Comparison of ENCODE assay signal across 9 mouse cellular contexts in the genomic region with DNA sequence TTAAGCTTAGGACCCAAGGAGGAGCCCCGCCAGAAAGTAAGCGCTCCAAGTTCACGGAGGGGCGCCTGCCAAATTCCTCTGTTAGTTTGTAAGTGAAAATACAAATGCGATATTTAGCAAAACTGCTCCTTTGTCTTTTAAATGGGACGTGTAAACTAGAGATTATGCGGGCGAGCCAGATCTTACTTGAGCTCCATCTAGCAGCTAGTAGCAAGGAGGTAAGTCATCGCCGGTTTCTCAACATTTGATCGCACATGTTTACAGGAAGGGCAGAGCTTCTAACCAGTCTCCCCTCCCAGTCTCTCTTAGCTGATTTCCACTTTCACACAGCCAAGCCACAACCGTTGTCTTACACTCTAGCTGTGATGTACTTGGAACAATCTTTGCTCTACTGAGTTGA. TPM values are rescaled to one million over a fixed set of nuclear protein-coding genes. Genes with fewer than 3 reads are reported as not detected.
DNase-seq lines count a peak whose midpoint lies in the region; ATAC-seq and TF ChIP-seq lines count a peak whose summit lies in the region.
"Had no signal": no experiment of that assay in that cellular context is flagged by ENCODE, and none has a peak within 500 bp of the region (broad histone marks: within the 10 kb centered on the region; RNA-seq: fewer than 3 reads in every experiment).

No protein-coding gene starts in this region.

- H3K4me3 ChIP-seq in megakaryocyte, embryonic 14.5 days (replicated peaks): peak overlapping the region; percentile 67
- peak overlapping the region; percentile 24 for H3K4me3 ChIP-seq in forebrain, postnatal 0 days (ENCODE audit: low read depth, low read length)
- H3K4me3 ChIP-seq in intestine, embryonic 16.5 days (ENCODE audit: low read length): 0 out of 2 replicates have a peak overlapping the region, but pooled peaks have one; percentile 9
- 0 out of 2 replicates have a peak overlapping the region, but pooled peaks have one; percentile 8 for H3K4me3 ChIP-seq in stomach, postnatal 0 days (ENCODE audit: low read depth, low read length)

- no peaks in the 10 kb centered on the region for H3K36me3 ChIP-seq in megakaryocyte, embryonic 14.5 days (replicated peaks; ENCODE audit: low read length)
- H3K36me3 ChIP-seq in forebrain, postnatal 0 days (ENCODE audit: insufficient read depth): no peaks in the 10 kb centered on the region
- H3K36me3 ChIP-seq in intestine, embryonic 16.5 days (ENCODE audit: control insufficient read depth, insufficient read depth, low read length): no peaks in the 10 kb centered on the region
- H3K36me3 ChIP-seq in stomach, postnatal 0 days (ENCODE audit: control insufficient read depth, insufficient read depth, low read length): no peaks in the 10 kb centered on the region

- H3K9me3 ChIP-seq in megakaryocyte, embryonic 14.5 days: no peaks in the 10 kb centered on the region
- H3K9me3 ChIP-seq in forebrain, postnatal 0 days (ENCODE audit: low read length): no peaks in the 10 kb centered on the region
- no peaks in the 10 kb centered on the region for H3K9me3 ChIP-seq in intestine, embryonic 16.5 days (ENCODE audit: control insufficient read depth, low read length)
- H3K9me3 ChIP-seq in stomach, postnatal 0 days (ENCODE audit: control insufficient read depth, low read length): no peaks in the 10 kb centered on the region

- no peak for ATAC-seq in megakaryocyte, adult 5-6 weeks (ENCODE audit: poor library complexity, severe bottlenecking)
- no peak for ATAC-seq in forebrain, postnatal 0 days
- no peak for ATAC-seq in intestine, embryonic 16.5 days
- ATAC-seq in stomach, postnatal 0 days (ENCODE audit: low FRiP score, low TSS enrichment): no peak
- no peak for ATAC-seq in inflammation-experienced regulatory T-cells, adult 6 months

- peaks cover 11% of the 10 kb centered on the region for H3K27me3 ChIP-seq in megakaryocyte, embryonic 14.5 days (replicated peaks)
- H3K27me3 ChIP-seq in forebrain, postnatal 0 days (ENCODE audit: insufficient read depth, low read length): 0 out of 2 replicates have a peak, but pooled peaks cover 6% of the 10 kb centered on the region
- peaks cover 11% of the 10 kb centered on the region; the same call in 1 of the 2 replicates for H3K27me3 ChIP-seq in intestine, embryonic 16.5 days (replicated peaks; ENCODE audit: control insufficient read depth, insufficient read depth, low read length)
- H3K27me3 ChIP-seq in stomach, postnatal 0 days (ENCODE audit: control insufficient read depth, insufficient read depth, low read length): no peaks in the 10 kb centered on the region

- TF ChIP-seq CTCF in forebrain, postnatal 0 days (IDR thresholded peaks at IDR 0.05; ENCODE audit: low read depth): no peak
- no peak for TF ChIP-seq CTCF in stomach, postnatal 0 days (IDR thresholded peaks at IDR 0.05; ENCODE audit: low read depth)

- no peak for TF ChIP-seq EP300 in stomach, postnatal 0 days (optimal IDR thresholded peaks at IDR 0.05)

- H3K4me2 ChIP-seq in forebrain, postnatal 0 days (ENCODE audit: low read depth): peak overlapping the region; percentile 45
- H3K4me2 ChIP-seq in intestine, embryonic 16.5 days (ENCODE audit: low read depth, low read length): peak overlapping the region; percentile 33; the same call in 1 of the 2 replicates
- H3K4me2 ChIP-seq in stomach, postnatal 0 days (replicated peaks; ENCODE audit: low read depth): 0 out of 2 replicates have a peak overlapping the region, but pooled peaks have one; percentile 5

- no peak overlapping the region for H3K27ac ChIP-seq in forebrain, postnatal 0 days (ENCODE audit: low read depth, low read length)
- no peak overlapping the region for H3K27ac ChIP-seq in intestine, embryonic 16.5 days (ENCODE audit: low read length)
- no peak overlapping the region for H3K27ac ChIP-seq in stomach, postnatal 0 days (replicated peaks)

- 3% methylated on average over 12 of the region's 12 CpGs for WGBS in forebrain, postnatal 0 days
- 5% methylated on average over 12 of the region's 12 CpGs for WGBS in intestine, embryonic 16.5 days
- 5% methylated on average over 12 of the region's 12 CpGs for WGBS in stomach, postnatal 0 days

- peak overlapping the region; percentile 33; the same call in 1 of the 2 replicates for H3K9ac ChIP-seq in forebrain, postnatal 0 days
- H3K9ac ChIP-seq in intestine, embryonic 16.5 days (ENCODE audit: low read depth, low read length): no peak overlapping the region
- H3K9ac ChIP-seq in stomach, postnatal 0 days (ENCODE audit: low read length): no peak overlapping the region

- peak; percentile 63 for DNase-seq in forebrain, postnatal 0 days
- DNase-seq in stomach, postnatal 0 days (ENCODE audit: low spot score): peak; percentile 13
- no peak for DNase-seq in ovary, postnatal 14 days (ENCODE audit: low spot score)
- no peak for DNase-seq in spleen, postnatal 4 days (ENCODE audit: low spot score in 2 of 2)
- DNase-seq: right cerebral cortex, postnatal 4 days had no signal

- peaks cover 12% of the 10 kb centered on the region for H3K4me1 ChIP-seq in megakaryocyte, embryonic 14.5 days
- no peaks in the 10 kb centered on the region for H3K4me1 ChIP-seq in forebrain, postnatal 0 days (ENCODE audit: insufficient read depth)
- H3K4me1 ChIP-seq in intestine, embryonic 16.5 days (ENCODE audit: control insufficient read depth, insufficient read depth, low read length): 0 out of 2 replicates have a peak, but pooled peaks cover 5% of the 10 kb centered on the region
- no peaks in the 10 kb centered on the region for H3K4me1 ChIP-seq in stomach, postnatal 0 days (replicated peaks; ENCODE audit: control insufficient read depth, insufficient read depth)

RNA-seq across cellular contexts. Expression of gene Cryz, which starts 25.7 kb away (rescaled TPM):
- 1.9 and 5.4 TPM in 2 replicates for polyA plus RNA-seq in megakaryocyte, embryonic 14.5 days (2012; ENCODE audit: insufficient read depth, low replicate concordance)
- total RNA-seq in megakaryocyte, adult 5-6 weeks (2015): 0.93 and 1.0 TPM in 2 replicates
- 1.3 and 3.7 TPM in 2 replicates for total RNA-seq in megakaryocyte, adult 5-6 weeks (2017)
- total RNA-seq in forebrain, postnatal 0 days (2014; rRNA removed): 11.6 and 15.0 TPM in 2 replicates
- 11.5 and 13.9 TPM in 2 replicates for polyA plus RNA-seq in forebrain, postnatal 0 days (2015; fragmentation: Nextera tagmentation; extraction: Ambion mirVana)
- 36.5 and 43.3 TPM in 2 replicates for polyA plus RNA-seq in intestine, embryonic 16.5 days (2015; fragmentation: Nextera tagmentation; extraction: Ambion mirVana)
- 7.9 and 8.2 TPM in 2 replicates for polyA plus RNA-seq in stomach, postnatal 0 days (2015; fragmentation: Nextera tagmentation; extraction: Ambion mirVana)
- polyA plus RNA-seq in inflammation-experienced regulatory T-cells, adult 6 months (2017; shearing (Covaris generic)): 1 to 10 TPM; 1.8 to 3.9 (median 3.6) TPM

RNA-seq across cellular contexts. Expression of gene Tyw3, which starts 26.1 kb away (rescaled TPM):
- 1.3 TPM in 1 of 2 replicates, not detected in the other for polyA plus RNA-seq in megakaryocyte, embryonic 14.5 days (2012; ENCODE audit: insufficient read depth, low replicate concordance)
- 1.6 and 2.2 TPM in 2 replicates for total RNA-seq in megakaryocyte, adult 5-6 weeks (2015)
- 1.9 and 2.7 TPM in 2 replicates for total RNA-seq in megakaryocyte, adult 5-6 weeks (2017)
- total RNA-seq in forebrain, postnatal 0 days (2014; rRNA removed): 13.8 and 13.9 TPM in 2 replicates
- polyA plus RNA-seq in forebrain, postnatal 0 days (2015; fragmentation: Nextera tagmentation; extraction: Ambion mirVana): 8.1 and 8.5 TPM in 2 replicates
- polyA plus RNA-seq in intestine, embryonic 16.5 days (2015; fragmentation: Nextera tagmentation; extraction: Ambion mirVana): 8.3 and 10.1 TPM in 2 replicates
- polyA plus RNA-seq in stomach, postnatal 0 days (2015; fragmentation: Nextera tagmentation; extraction: Ambion mirVana): 3.9 and 5.5 TPM in 2 replicates
- polyA plus RNA-seq in inflammation-experienced regulatory T-cells, adult 6 months (2017; shearing (Covaris generic)): 1 to 10 TPM; 7.1 to 9.7 (median 7.6) TPM

Comparison
In these comparisons a context has a peak if more than half of its experiments do, and no peak if none do; other contexts are left out.
1. H3K4me3 ChIP-seq: peak in every context shown above with its lines; median percentile 67 in megakaryocyte, embryonic 14.5 days; 24 in forebrain, postnatal 0 days; 9 in intestine, embryonic 16.5 days; 8 in stomach, postnatal 0 days.
2. DNase-seq: peak in forebrain, postnatal 0 days (single experiment) and stomach, postnatal 0 days (single experiment); none in ovary, postnatal 14 days (single experiment) and spleen, postnatal 4 days (0 of 2).
3. Peak in every context shown above with its lines, with median percentiles within 50 percentile points of each other: H3K4me2 ChIP-seq.